Mouse (Mus musculus) frontal cortex, postnatal 10 days (tissue): ENCODE measurements around the gene Rps11.
"Not testable (repeated sequence)": the region's sequence is repeated elsewhere in the genome, so short reads cannot be mapped to it uniquely, and the experiment has no call there.

Experiments used
- DNase-seq, 2 experiments: peaks; one replicate each; pipeline ENCODE4 v3.0.0; 2022; ENCODE audit warnings: low spot score in 2 of 2, mixed read lengths in 1 of 2

Rps11 gene

DNA sequence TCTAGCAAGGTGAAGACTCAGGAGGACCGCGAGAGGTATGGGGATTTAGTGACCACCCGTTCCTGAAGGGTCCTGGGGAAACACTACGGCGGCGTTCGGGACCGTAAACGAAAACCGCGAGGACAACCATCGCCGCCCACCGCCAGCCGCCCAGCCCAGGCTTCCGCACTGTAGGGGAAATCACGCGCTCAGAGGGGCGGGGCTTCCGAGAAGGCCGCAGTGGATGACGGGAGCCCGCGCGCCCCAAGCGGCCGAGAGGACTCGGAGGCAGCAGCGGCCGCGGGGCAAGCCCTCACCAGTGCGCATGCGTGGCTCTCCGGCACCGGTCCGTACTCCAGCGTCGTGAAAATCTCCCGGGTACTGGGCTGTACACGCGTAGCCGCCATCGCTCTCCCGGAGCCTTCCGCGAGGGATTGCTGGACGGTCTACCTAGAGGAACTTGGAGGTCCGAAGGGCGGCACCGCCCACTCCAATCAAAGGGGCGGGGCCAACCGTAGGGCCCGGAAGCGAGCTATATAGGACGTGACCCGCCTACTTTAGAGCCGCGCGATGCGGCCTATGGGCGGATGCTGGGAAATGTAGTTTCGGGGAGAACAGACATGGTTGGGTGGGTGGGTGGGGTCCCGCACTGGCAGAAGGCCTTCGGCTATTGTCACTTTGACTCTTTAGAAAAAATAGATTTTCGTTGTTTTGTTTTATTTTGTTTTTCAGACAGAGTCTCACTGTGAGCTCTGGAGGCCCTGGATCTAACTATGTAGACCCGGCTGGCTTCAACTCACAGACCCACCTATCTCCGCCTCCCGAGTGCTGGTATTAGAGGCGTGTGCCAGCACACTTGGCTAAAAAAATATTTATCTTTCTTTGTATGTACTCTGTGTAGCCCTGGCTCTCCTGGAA is 30.1 kb upstream of the Rps11 start, which contains the start of the genes Pih1d1 and Aldh16a1:
Pih1d1 (plus strand) TSS at position 208 of the 897 bp plus-strand sequence.
Aldh16a1 (minus strand) TSS at position 489 of the 897 bp plus-strand sequence.
- DNase-seq: peak; percentile 94 to 98

DNA sequence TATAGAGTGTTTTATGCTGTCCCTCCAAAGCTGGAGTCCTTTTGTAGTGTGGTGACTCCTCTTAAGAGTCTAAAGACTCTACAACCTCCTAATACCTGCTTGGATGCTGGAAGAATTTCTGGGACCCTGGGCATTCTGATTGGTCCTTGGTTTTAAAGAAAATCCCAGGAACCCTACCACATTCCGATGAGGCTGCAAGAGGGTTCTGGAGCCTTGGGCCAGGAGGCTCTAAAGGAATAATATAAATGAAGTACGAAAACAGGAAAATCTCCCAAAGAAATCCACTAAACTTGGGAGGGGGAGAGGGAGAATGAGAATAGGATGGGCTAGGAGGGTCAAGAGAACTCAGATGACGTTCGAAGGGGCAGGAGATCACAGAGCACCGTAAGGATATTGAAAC is 29.3 kb upstream of the Rps11 start:
- DNase-seq: no peak

DNA sequence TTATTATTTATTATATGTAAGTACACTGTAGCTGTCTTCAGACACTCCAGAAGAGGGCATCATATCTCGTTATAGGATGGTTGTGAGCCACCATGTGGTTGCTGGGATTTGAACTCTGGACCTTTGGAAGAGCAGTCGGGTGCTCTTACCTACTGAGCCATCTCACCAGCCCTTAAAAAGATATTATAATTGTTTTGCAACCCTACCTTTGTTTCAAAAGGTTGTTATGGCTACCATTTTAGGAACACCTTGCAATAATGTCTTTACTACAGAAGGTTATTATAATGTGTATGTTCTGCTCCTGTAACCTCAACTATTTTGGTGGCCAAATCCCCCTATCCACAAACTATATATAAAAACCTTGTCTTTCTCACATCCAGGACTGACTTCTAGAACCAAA is 28.8 kb upstream of the Rps11 start:
- not testable (repeated sequence) for DNase-seq

DNA sequence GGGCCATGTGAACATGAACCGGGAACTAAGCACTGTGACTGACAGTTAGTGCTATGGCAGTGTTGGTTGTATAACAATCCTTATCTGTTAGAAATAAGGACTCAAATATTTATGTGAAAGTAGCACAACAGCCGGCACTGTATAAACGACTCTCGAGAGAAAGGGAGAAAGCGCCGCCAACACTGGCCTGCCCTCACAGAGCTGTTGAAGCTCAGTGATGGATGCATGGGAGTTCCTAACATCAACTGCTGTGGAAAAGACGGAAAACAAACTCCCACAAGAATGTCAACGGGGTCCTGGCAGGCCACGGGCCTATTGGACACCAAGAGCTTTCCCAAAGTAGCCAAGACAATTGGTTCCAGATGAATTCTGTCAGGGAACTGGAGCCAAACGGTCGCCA is 27.1 kb upstream of the Rps11 start:
- DNase-seq: no peak

DNA sequence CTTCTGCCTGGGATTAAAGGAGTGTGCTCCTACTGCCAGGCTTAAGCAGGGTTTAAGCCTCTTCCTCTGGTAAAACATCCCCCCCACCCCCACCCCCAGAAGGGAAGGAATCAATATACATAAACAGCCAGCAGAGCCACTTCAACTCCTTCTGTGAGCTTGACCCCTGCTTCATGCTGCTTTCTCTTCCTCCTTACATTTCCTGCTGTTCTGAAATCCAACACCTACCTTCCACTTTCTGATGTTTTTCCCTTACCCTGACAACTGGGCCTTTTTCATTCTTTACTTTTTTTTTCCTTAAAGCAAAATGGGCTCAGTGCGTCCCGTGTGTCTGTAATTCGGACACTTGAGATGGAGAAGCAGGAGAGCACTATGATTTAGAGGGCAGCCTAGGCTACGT is 26.1 kb upstream of the Rps11 start:
- DNase-seq: no peak

DNA sequence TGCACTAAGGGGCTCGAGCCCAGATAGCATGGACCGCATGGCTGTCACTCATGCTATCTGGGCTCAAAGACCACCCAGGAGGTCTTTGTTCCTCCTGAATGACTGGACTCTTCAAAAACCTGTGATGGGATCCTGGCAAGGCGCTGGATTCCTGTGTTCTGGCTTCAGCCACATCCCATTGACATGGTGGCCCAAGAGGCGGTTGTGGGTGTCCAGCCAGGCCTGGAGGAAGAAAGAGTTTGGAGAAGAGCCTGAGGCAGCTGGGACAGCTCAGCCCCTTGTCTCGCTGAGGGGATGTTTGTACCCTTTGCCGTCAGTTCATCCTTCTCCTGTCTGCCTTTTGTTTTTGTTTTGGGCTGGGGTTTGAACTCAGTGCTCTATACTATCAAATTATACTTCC is 25.3 kb upstream of the Rps11 start:
- no peak for DNase-seq

DNA sequence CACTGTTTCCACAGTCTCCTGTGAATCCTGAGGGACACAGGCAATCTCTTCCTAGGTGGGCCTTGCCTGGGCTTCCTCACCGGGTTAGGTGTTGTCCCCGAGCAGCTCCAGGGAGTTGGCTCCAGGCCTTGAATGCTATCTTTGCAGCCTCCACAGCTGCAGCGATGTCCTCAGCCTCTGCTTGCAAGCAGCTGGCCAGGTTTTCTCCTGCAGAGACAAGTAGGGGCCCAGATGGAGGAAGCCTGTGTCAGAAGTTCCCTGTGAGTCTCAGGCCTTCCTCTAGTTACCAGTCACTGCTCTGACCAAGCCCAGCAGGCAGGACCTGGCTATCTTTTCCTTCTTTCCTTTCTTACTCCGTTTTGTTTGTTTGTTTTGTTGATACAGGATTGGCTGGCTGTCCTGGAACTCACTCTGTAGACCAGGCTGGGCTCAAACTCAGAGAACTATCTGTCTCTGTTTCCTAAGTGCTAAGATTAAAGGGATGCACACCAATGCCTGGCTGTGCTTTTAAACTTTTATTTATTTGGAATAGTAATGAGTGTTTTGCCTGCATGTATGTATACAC is 24.4 kb upstream of the Rps11 start:
- no peak for DNase-seq

DNA sequence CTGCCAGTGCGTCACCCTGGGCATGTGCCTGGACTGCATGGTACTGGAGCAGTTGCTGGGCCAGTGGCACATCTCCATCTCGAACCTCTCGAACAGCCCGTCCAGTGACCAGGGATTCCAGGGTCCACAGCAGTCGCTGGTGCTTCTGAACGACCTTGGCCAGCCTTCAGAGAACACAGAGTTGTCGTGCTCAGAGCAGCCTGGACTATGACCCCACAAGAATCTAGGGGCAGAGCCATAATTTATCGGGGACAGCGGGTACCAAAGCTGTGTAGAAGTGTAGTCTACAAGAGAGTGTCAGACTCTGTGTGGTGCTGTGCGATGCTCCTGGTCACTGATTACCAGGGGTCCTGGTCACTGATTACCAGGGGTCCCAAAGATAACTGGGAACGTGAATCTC is 23.7 kb upstream of the Rps11 start:
- DNase-seq: no peak

DNA sequence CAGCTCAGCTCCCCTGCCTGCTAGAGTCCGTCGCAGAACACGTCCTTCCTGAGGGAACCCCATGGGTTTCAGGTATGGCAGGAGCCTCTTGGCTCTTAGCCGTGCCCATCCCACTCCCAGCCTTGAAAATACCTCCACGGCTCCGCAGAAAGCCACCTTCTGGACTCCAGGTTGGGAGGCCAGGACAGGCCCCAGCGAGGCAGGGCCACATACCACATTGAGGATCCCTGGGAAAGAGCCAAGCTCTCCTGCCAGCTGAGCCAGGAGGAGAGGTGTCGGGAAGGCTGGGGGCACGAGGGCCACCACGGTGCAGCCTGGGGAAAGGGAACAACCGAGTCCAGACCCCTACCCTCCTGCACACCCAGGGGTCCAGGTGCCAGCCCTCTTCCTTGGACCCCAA is 23.0 kb upstream of the Rps11 start:
- no peak for DNase-seq

DNA sequence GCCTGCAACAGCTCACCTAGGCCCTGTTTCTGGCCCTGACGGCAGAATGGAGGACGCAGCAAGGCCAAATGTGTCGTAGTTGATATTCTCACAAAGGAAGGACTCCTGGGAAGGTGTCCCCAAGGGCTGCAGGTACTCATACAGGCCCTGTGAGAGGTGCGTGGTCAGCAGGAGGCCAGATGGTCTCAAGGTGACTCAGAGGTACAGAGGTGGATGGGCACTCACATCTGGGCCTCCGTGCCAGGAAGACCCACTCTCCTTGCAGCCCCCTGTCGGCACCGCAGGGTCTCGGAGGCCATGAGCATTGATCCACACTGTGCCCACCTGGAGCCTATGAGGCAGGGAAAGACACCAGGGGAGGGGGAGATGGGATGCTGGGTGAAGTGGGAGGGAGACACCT is 21.2 kb upstream of the Rps11 start:
- DNase-seq: no peak

DNA sequence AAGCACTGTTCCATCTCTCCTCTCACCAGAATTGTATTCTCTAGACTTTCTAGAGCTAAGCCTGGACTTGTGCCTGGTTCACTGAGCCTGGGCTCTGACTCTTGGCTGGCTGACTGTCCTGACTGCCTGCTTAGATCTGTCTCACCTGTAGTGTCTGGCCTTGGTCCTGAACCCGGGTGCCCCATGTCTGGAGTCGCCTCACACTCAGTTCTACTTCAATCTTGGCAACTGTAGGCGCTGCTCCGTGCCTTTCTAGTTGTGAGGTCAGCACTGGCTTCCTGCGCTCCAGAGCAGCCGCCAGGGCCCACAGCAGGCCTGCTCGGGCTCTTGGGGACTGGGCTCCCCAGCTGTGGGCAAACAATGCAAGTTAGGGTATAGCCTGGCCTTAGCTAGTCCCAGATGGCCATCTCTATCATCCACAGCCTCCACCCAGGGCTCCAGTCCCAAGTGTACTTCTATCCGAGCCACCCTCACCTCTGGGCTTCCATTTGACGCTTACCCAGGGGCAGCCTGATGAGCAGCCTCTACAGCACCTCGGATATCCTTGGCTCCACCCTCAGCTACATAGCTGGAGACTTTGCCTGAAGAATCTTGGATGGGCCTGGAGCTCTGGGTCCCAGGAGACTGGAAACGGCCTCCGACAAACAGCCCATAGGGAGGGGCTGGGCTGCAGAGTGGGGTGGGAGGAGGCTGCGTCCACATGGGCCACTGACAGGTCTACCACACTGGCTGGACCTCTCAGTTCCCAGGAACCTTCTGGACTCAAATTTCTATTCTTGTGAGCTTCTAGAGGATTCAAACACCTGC is 20.3 kb upstream of the Rps11 start:
- no peak for DNase-seq

DNA sequence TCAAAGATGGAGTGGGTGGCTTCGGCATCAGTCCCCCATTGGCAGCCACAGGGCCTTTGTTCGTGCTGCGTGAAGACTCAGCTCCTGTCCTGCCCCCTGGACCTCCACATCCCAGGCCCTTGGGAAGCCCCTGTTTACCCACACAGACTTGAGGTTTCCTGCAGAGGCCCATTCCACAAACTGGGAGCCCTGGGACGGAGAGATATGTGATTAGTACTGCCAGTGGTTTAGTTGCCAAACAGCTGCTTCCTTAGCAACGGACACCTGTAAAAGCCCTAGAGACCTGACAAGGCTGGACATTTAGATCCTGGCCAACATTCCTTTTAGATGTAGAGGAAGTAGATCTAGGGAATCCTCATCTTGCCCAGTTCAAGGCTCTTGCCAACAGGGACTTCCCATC is 17.7 kb upstream of the Rps11 start:
- no peak for DNase-seq

DNA sequence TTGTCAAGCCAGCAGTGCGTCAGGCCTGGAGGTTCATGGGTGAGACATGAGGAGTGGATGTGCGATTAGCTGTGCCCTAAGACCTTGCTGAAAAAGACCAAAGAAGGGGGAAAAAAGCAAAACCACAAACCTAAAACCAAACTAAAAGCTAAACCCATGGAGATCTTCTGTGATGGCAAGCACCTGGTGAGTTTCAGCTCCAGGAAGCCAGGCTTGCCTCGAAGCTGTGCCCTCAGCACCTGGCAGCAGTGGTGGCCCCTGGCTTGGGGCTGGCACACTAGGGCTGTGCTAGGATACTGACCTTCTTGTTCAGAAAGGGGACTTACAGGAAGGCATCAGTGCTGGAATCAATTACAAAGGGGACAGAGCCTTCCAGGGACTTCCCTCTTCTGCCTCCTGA is 17.1 kb upstream of the Rps11 start:
- no peak for DNase-seq

DNA sequence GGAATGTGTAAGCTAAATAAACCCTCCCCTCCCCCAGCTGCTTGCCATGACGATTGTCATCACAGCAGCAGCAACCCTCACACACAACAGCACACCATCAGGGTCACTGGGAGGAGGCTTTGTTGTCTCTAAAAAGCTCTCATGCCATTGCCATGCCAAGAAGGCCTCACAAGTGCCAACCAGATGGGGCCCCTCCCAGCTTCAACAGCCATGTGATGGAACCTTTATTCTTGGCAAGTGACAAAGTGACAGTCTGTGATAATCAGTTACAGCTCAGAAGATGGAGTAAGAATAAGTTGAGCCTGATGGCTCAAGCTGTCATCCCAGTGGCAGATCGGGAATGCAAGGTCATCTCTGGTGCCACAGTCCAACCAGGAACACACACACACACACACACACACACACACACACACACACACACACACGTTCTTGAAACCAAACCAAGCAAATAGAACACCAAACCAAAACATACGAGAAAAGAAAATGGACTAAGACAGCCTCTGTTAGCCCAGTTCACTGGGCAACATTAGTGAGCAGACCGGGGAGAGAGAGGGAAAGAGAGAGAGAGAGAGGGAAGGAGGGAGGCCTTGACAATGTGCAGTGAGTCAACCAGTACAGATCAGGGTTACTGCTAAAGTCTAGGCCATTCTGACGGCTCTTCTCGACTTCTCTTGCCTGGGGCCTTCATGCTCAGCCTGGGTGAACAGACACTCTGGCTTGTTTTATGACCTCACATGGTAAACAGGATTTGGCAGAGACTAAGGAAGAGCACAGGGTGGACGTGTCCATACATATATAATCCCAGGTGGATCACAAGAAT is 15.9 kb upstream of the Rps11 start:
- no peak for DNase-seq

DNA sequence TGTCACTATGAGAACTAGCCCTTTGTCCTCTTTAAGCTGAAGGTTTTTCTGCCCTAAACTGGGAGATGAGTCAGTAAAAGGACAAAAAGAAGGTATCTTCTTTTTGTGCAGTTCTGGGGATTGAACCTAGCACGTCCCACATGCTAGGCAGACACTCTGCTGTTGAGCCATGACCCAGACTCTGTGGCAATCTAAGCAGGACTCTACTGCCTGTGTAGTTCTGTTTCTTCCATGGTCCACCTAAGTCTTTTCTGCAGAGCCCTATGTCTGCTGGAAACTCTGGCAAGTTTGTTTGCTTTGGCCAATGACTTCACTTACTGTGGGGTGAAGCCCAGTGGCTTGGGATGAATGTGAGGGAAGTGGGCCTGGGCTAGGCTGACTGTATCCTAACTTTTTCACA is 14.2 kb upstream of the Rps11 start:
- no peak for DNase-seq

DNA sequence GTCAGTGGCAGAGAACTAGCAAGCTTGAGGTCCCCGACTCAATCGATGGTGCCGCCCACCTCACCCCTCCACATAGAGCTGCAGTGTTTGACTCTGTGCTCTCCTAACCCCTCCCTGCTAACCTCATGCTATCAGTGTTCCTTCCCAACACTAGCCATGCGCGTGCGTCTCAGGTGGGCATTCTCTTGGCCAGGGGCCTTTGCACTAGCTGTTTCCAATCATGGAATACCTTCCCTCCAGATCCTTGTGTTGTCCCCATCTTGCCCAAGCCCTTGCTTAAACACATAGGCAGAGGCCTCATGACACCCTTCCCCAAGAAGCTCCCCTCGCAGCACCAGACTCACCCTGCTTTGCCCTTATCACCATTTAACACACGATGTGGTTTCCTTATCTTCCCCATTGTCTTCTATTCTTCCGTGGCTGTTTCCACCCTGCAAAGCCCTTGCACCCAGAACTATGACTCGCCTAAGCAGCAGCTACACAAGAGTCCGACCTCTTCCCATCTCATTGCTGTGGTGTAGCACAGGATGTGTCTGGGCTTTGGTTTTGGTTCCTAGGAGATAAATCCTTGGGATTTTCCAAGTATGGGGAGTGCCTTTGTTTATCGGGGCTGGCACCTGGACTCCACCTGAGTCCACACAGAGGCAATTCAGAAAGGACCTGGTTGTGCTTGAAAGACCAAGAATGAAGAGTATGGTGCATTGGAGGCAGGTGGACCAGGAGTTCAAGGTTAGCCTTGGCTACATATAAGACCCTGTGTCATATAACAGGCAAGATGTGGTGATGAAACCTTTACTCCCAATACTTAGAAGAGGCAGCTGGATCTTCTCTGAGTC is 13.2 kb upstream of the Rps11 start:
- no peak for DNase-seq

DNA sequence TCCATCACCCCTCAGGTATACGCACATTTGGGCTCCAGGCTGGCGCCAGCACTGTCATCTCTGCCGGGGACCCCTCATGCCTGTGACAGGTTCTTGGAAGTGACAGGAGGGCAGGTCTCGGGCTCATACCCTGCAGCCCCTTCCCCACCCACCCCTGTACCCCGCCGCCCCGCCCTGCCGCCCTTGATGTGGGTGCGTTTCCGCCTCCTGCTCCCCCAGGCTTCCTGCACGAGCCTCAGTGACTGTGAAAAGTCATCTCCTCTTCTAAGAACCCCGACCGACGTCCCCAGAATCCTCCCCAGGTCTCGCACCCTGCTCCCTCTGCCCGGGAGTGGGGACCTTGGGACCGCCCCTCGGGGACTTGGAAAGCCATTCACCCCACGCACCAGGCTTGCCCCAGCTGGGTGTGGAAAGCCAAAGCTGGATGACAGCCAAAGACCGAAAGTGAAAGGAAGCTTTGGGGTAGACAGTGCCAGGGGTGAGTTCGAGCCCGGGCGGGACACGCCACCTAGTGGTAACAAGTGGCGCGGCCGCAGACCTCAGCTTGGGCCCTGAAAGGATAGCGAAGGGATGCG is 11.8 kb upstream of the Rps11 start, which contains the start of the genes Gm45713 and Flt3l:
Gm45713 (minus strand) TSS at position 239 of the 575 bp plus-strand sequence.
Flt3l (minus strand) TSS at position 440 of the 575 bp plus-strand sequence.
- peak; percentile 71 to 85 for DNase-seq

DNA sequence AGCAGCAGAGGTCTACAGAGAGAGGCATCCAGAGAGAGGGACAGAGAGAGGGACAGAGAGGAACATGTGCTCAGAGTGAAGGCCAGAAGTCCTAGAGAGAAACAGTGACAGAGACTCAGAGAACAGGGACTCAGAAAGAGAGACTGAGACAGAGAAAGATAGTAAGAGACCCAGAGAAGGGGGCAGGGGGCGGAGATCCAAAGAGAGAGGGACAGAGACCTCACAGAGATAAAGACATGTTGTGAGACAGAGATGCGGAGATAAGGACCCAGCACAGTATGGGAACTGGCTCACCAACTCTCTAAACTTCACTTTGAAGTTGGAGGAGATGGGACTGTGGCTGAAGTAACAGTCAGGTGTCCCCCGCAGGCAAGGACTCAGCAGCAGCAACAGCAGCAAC is 11.1 kb upstream of the Rps11 start:
- DNase-seq: no peak

DNA sequence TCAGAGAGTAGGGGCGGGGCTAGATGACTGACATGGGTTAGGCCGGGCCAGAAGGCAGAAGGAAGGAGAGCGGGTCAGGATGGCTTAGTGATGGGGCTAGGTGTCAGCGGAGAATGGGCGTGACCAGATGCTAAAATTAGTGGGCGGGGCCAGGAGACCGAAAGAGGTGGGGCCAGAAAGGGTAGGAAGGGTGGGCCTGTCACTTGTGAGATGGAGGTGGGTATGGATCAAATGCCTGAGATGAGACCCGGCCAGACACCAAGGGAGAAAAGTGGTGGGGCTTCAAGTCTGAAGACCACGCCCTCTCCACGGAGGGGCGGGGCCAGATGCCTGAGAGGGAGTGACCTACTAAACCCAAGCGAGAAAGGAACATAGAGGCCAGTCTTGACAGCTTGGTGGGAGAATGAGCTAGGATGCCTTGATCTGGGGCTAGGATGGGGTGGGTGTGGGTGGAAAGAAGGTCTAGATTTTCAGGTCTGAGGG is 10.3 kb upstream of the Rps11 start:
- DNase-seq: no peak
